Mouse (Mus musculus): Measurements from ENCODE around the gene Ice1. TPM values are rescaled to one million over a fixed set of nuclear protein-coding genes. Genes with fewer than 3 reads are reported as not detected.

Ice1 gene
- polyA plus RNA-seq (2016; fragmentation: Nextera tagmentation; extraction: Ambion mirVana), result 16.8 and 20.3 TPM in 2 replicates

DNA sequence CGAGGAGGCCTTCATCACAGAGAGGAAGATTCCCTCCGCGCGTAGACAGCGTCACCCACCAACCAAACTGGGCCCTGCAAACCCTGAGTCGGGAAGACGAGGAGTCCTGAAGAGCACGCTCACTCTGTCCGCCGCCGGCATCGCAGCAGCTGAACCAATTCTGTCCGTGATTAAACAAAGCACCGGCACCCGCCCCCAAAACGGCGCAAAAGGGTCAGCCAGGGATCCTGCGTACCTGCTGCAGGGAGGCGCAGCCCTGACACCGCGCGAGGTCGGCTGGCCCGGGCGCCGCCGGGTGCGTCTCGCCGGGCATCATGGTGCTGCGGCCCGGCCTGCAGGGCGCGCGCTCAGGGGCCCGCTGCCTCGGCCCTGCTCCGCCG, at the start of gene Ice1:
TSS of gene Ice1 (minus strand) at position 353 of the 380 bp plus-strand sequence.
- under 1% methylated on average over 37 of the region's 39 CpGs for whole genome bisulfite sequencing
- Histone ChIP-seq H3K36me3 (no peaks in the 10 kb centered on the region), H3K27me3 (ENCODE audit: insufficient read depth, poor library complexity, severe bottlenecking) (no peaks in the 10 kb centered on the region), H3K27ac (peak within 1 kb of the TSS; percentile 96), H3K9me3 (no peaks in the 10 kb centered on the region), H3K4me1 (peaks cover 23% of the 10 kb centered on the region), H3K4me3 (peak within 1 kb of the TSS; percentile 97)
- DNase-seq (ENCODE audit: low spot score), result peak; percentile 80

DNA sequence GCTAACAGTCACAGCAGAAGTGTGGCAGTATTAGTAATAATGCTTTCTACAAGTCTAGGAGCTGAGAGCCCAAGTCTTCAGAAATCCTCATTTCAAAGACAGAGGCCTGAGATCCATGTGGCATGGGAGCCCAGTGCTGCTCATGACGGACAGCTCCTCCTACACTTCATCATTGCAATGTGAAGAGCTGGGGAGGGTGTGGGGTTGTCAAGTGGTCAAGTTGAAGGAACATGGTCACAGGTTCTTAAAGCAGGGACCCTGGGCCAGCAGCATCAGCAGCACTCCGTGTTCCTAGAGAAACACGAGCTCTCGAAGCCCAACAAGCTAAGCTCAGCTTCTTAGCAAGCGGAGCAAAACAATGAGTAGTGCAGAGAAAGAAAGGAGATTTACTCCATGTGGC, 48.4 kb upstream of the Ice1 start:
- 63% methylated on average over 5 of the region's 5 CpGs for WGBS
- H3K4me1 ChIP-seq, result peaks cover 4% of the 10 kb centered on the region; the same call in 1 of the 2 replicates
- H3K36me3 ChIP-seq, result no peaks in the 10 kb centered on the region
- DNase-seq (ENCODE audit: low spot score), result no peak
- H3K9me3 ChIP-seq, result no peaks in the 10 kb centered on the region
- no peak overlapping the region for H3K27ac ChIP-seq
- H3K4me3 ChIP-seq, result no peak overlapping the region
- no peaks in the 10 kb centered on the region for H3K27me3 ChIP-seq (ENCODE audit: insufficient read depth, poor library complexity, severe bottlenecking)

DNA sequence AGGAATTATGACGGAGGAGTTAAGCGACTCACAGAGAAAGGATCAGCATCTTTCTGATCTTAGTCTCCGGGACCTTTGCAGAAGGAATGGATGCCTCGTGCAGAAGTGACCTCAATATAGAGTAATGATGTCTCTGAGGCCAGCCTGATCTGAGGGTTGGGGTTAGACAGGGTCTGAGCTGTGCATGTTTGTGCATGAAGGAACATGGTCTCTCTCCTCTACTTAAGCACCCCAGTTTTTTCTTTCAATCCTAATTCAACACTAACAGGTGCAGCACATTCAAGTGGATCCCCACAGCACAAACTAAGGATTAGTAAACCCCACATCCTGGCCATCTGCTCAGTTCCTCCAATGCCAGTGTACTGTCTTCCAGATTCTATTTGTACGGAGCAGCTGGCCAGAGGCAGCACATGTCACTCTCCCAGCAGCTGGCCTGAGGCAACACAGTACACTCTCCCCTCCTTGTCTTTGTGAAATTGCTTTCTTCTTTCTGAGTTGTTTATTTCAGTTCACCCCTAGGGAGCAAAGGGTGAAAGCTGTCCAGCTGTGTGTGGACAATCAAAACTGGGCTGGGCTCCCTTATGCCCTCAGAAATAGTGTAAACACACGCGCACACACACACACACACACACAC, 47.7 kb upstream of the Ice1 start:
- Histone ChIP-seq H3K36me3 (no peaks in the 10 kb centered on the region), H3K4me3 (no peak overlapping the region), H3K27me3 (ENCODE audit: insufficient read depth, poor library complexity, severe bottlenecking) (no peaks in the 10 kb centered on the region), H3K27ac (no peak overlapping the region), H3K9me3 (no peaks in the 10 kb centered on the region), H3K4me1 (peaks cover 4% of the 10 kb centered on the region; the same call in 1 of the 2 replicates)
- no peak for DNase-seq (ENCODE audit: low spot score)
- 74% methylated on average over 7 of the region's 7 CpGs for WGBS

DNA sequence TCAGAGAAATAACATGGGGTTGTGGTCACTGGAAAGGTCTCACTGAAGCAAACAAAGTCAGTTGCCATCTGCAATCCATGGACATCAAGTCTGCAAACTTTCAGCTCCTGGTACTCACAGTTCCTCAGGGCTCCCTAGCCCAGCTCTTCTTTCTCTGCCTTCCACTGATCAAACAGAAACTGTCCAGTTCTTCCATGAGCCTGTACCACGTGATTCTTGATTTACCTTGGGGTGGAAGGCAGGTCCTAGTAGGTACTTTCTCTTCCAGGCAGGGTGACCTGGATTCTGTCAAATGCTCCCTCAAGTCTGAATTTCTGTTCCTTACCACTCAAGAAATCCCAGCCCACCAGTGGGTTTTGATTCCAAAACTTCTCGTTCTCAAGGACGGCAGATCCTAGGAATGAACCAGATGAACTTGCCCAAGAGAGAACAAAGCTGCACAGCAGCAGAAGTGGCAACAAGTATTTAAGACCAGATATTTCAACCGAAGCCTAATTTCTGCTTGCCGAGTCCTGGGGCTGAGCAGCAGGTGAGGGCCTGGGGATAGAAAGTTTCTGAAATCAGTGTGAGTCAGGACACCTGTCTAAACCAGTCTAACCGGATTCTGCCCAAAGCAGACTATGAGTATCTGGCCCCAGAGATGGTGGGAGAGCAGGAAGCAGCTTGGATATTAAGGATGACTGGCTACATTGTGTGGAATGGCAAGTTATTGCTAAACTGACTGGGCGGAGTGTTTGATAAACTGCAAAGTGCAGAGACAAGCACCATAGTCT, 44.2 kb upstream of the Ice1 start:
- Histone ChIP-seq H3K4me1 (peaks cover 4% of the 10 kb centered on the region; the same call in 1 of the 2 replicates), H3K27me3 (ENCODE audit: insufficient read depth, poor library complexity, severe bottlenecking) (no peaks in the 10 kb centered on the region), H3K9me3 (no peaks in the 10 kb centered on the region), H3K27ac (no peak overlapping the region), H3K4me3 (no peak overlapping the region), H3K36me3 (no peaks in the 10 kb centered on the region)
- WGBS, result 76% methylated on average over 7 of the region's 7 CpGs
- no peak for DNase-seq (ENCODE audit: low spot score)

DNA sequence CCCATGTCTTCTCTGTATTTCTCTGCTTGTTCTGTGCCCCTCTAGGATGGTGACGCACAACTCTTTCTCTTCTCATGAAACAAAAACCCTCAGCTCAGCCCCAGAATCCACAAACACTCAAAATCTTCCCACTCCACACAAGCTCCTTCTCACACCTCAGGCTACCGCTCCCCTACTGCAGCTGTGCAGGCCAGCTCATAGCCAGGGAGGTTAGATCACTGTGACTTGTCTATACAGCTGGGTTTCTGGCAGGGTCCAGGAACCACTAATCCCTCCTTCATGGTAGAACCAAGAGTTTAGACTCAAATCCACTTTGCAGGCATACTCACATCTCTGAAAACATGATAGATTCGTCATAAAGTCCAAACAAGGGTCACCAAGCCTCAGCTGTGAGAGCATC, 42.9 kb upstream of the Ice1 start:
- Histone ChIP-seq H3K9me3 (no peaks in the 10 kb centered on the region), H3K4me3 (no peak overlapping the region), H3K4me1 (no peaks in the 10 kb centered on the region), H3K27ac (no peak overlapping the region), H3K36me3 (no peaks in the 10 kb centered on the region), H3K27me3 (ENCODE audit: insufficient read depth, poor library complexity, severe bottlenecking) (no peaks in the 10 kb centered on the region)
- WGBS, result 81% methylated on average over 3 of the region's 3 CpGs
- DNase-seq (ENCODE audit: low spot score), result no peak

DNA sequence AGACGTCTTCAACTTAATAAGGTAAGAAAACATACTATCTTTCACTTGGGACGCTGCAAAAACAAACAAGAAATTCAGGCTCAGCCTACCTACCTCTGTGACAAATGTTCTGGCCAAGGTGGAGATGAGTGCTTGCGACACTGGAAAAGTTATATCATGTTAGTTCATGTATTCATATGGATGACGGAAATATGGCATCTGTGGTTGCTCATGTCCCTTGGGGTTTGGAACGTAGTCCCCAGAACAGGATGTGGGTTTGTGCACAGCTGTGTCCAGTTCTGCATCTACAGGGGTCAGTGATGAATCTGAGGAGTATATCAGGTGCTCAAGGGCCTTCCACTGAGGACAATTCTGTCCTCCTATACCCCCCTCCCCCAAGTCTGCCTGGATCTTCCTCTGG, 40.3 kb upstream of the Ice1 start:
- no peak for DNase-seq (ENCODE audit: low spot score)
- Histone ChIP-seq H3K36me3 (no peaks in the 10 kb centered on the region), H3K4me3 (no peak overlapping the region), H3K4me1 (no peaks in the 10 kb centered on the region), H3K27me3 (ENCODE audit: insufficient read depth, poor library complexity, severe bottlenecking) (no peaks in the 10 kb centered on the region), H3K9me3 (no peaks in the 10 kb centered on the region), H3K27ac (no peak overlapping the region)
- 86% methylated on average over 5 of the region's 5 CpGs for WGBS

DNA sequence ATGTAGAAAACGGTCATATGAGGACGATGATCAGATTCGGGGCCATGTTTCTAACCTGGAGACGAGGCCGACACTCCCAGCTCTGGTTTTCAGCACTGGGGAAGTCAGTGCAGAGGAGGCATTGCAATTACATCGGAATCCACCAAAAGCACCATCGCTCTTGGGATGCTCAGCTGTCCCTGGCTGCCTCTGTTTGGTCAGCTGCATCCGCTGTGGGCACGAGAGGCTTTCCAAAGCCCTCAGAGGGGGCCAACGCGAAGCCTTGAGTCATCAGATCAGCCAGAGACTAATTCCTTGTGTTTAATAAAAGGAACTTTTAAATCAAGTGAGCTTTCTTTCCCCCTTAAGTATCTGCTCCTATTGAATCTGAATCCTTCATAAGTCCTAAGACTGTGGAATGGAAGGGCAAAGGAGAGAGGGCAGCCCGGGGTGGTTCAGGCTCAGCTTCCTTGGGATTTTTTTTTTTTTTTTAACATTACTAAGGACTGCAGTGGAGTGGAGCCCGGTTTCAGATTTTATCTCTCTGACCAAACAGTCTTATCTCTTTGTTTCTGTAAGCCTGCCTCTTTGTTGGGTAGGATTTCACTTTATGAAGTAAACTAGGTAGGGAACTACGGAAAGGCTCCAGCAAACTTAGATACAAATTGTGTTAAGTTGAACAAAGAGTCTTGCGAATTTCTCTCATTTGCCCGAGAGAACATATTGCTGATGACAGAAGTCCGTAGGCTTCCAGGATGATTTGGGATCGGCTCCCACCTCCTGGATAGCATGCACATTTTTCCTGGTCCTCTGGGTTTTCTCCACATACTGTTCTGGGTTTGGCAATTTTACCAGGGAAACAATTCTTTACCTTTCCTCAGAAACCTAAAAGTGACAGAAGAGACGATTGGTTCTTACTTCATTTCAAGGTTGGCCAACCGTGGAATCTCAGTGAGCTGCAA, 39.1 kb upstream of the Ice1 start:
- Histone ChIP-seq H3K36me3 (no peaks in the 10 kb centered on the region), H3K9me3 (no peaks in the 10 kb centered on the region), H3K4me1 (no peaks in the 10 kb centered on the region), H3K27me3 (ENCODE audit: insufficient read depth, poor library complexity, severe bottlenecking) (no peaks in the 10 kb centered on the region), H3K27ac (no peak overlapping the region), H3K4me3 (no peak overlapping the region)
- no peak for DNase-seq (ENCODE audit: low spot score)
- whole genome bisulfite sequencing, result 53% methylated on average over 20 of the region's 20 CpGs

DNA sequence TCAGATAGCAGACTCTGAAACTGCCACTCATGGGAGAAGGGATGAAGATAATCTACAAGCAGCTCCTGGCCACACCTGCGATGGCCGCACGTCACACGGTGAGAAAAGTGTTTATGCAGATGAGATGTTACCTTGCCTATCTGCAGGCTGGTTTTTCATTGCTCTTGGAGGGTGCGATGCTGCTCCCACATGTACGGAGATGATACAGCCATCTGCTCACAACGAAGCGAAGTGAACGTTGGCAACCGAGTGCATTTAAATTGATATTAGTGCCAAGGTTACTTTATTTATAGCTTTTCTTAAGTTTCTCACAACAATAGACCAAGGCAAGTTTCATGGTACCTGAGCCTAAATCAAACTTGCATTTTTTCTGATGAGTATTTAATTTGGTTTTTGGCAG, 37.6 kb upstream of the Ice1 start:
- Histone ChIP-seq H3K9me3 (no peaks in the 10 kb centered on the region), H3K27ac (no peak overlapping the region), H3K4me3 (no peak overlapping the region), H3K36me3 (no peaks in the 10 kb centered on the region), H3K4me1 (no peaks in the 10 kb centered on the region), H3K27me3 (ENCODE audit: insufficient read depth, poor library complexity, severe bottlenecking) (no peaks in the 10 kb centered on the region)
- no peak for DNase-seq (ENCODE audit: low spot score)
- WGBS, result 87% methylated on average over 10 of the region's 10 CpGs

DNA sequence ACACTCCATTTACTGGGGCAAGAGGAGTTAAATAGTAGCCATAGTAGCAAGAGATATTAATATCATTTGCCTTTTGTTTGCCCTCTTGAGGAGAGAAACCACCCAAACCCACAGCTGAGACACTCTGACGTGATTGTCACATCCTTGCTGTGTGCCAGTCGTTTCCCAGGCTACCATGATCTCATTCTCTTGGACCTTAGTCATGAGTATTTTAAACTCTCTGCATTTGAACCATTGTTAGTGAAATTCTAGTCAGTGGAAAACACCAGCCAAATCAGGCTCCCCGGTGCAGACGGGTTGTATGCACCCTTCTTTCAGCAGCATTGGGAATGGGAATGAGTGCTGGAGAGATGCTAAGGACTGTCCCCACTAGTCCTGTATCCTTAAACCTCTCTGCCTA, 32.6 kb upstream of the Ice1 start:
- DNase-seq (ENCODE audit: low spot score), result no peak
- no peaks in the 10 kb centered on the region for H3K9me3 ChIP-seq
- no peaks in the 10 kb centered on the region for H3K36me3 ChIP-seq
- no peaks in the 10 kb centered on the region for H3K4me1 ChIP-seq
- H3K27me3 ChIP-seq (ENCODE audit: insufficient read depth, poor library complexity, severe bottlenecking), result no peaks in the 10 kb centered on the region
- WGBS, result 68% methylated on average over 4 of the region's 4 CpGs
- H3K27ac ChIP-seq, result no peak overlapping the region
- H3K4me3 ChIP-seq, result no peak overlapping the region

DNA sequence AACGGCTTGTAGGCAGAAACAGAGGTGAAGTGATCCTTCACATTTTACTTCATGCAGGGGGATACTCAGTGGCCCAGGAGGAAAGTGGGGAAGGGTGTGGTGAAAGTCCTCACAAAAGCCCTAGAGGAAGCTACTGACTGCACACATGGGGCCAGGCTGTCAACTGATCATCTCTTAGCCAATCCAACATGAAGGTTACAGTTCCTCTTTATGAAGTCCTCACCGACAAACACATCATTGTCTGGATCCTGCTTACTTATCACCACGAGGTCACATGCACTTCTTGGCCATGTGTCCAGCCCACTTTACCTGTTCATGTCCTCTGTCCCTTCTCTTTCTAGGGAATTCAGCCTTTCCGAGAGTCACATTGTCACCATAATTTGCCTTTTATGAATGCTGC, 22.3 kb upstream of the Ice1 start:
- no peaks in the 10 kb centered on the region for H3K27me3 ChIP-seq (ENCODE audit: insufficient read depth, poor library complexity, severe bottlenecking)
- no peak overlapping the region for H3K4me3 ChIP-seq
- H3K4me1 ChIP-seq, result peaks cover 8% of the 10 kb centered on the region
- no peaks in the 10 kb centered on the region for H3K36me3 ChIP-seq
- H3K27ac ChIP-seq, result no peak overlapping the region
- 80% methylated on average over 4 of the region's 4 CpGs for WGBS
- no peaks in the 10 kb centered on the region for H3K9me3 ChIP-seq
- no peak for DNase-seq (ENCODE audit: low spot score)

DNA sequence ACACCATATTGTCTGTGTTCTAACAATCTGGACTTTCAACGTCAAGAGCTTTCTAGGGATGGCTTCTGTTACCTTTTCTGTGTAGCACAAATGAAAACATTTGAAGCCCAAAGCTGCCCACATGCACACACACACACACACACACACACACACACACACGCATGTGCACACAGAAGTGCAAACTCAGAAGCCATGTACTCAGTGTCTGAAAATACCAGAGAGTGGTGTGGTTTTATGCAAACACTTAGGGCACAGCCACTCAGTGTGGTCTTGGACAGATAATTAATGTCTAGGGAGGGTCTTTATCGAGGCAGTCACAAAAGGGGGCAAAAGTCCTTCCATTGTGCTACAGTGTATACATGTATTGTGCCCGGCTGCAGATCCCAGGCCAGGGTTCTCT, 19.3 kb upstream of the Ice1 start:
- no peak overlapping the region for H3K4me3 ChIP-seq
- no peak overlapping the region for H3K27ac ChIP-seq
- no peaks in the 10 kb centered on the region for H3K9me3 ChIP-seq
- no peaks in the 10 kb centered on the region for H3K27me3 ChIP-seq (ENCODE audit: insufficient read depth, poor library complexity, severe bottlenecking)
- H3K4me1 ChIP-seq, result peaks cover 17% of the 10 kb centered on the region
- DNase-seq (ENCODE audit: low spot score), result no peak
- H3K36me3 ChIP-seq, result no peaks in the 10 kb centered on the region
- WGBS, result 77% methylated on average over 4 of the region's 4 CpGs

DNA sequence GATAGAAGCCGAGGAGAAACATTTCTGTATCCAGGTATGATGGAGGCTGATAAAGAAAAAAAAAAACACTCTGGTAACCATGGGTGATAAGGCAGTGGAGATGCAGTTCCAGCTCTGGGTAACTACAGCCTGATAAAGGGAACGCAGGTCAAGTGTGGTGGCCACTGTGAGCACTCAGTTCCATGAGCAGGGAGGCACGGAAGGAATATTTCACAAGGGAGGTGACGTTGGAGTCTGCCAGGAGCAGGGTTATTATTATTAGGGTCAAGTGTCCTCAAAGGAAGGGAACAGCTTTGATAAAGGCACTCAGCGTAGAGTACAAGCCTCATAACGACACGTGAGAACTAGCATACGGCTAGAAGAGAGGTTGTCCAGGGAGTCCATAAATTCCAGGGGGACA, 18.9 kb upstream of the Ice1 start:
- H3K36me3 ChIP-seq, result no peaks in the 10 kb centered on the region
- H3K9me3 ChIP-seq, result no peaks in the 10 kb centered on the region
- H3K4me3 ChIP-seq, result no peak overlapping the region
- DNase-seq (ENCODE audit: low spot score), result no peak
- H3K27ac ChIP-seq, result no peak overlapping the region
- WGBS, result 39% methylated on average over 8 of the region's 8 CpGs
- H3K4me1 ChIP-seq, result peaks cover 17% of the 10 kb centered on the region
- H3K27me3 ChIP-seq (ENCODE audit: insufficient read depth, poor library complexity, severe bottlenecking), result no peaks in the 10 kb centered on the region

DNA sequence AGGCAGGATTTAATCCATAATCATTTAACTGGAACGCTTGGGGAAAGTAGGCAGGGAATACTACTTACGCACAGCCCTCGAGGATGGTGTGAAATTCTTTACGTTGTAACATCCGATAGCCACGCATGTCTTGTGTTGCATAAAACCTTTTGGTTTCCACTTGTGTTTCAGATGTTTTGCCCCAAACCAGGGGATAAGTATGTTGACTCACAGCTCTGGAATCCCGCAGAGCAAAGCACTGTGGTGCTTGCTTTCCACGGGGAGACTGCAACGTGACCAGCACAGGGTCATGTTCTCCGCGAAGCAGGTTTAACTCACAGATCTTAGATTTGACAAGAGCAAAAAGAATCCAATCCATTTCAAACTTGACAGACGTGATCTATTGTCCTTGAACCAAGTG, 18.1 kb upstream of the Ice1 start:
- WGBS, result 71% methylated on average over 12 of the region's 12 CpGs
- DNase-seq (ENCODE audit: low spot score), result no peak
- Histone ChIP-seq H3K27ac (peak overlapping the region; percentile 2; the same call in 1 of the 2 replicates), H3K27me3 (ENCODE audit: insufficient read depth, poor library complexity, severe bottlenecking) (no peaks in the 10 kb centered on the region), H3K9me3 (no peaks in the 10 kb centered on the region), H3K36me3 (no peaks in the 10 kb centered on the region), H3K4me3 (no peak overlapping the region), H3K4me1 (peaks cover 19% of the 10 kb centered on the region)
